Mouse (Mus musculus) forebrain, embryonic 16.5 days (tissue): ENCODE data around the gene Unc13b. TPM values are rescaled to one million over a fixed set of nuclear protein-coding genes. Genes with fewer than 3 reads are reported as not detected.
A peak's percentile ranks its signal among the peaks of the same experiment; 100 is the strongest.

ENCODE experiments used
- ATAC-seq: fragments of 200-750 bp; cut with Nextera tagmentation; 2 replicates; pipeline ENCODE4 v1.8.0; 2017; ENCODE audit warnings: mild to moderate bottlenecking, moderate library complexity
- H3K27ac ChIP-seq: fragments of 300-500 bp; sonication (generic); 2 replicates; pipeline ENCODE4 v1.5.1; 2014; ENCODE audit warnings: low read length, control low read depth
- H3K27me3 ChIP-seq: fragments of 300-500 bp; sonication (generic); replicated peaks from 2 replicates; pipeline ENCODE4 v1.6.1; 2014; ENCODE audit warnings: low read length; ENCODE audit not compliant: control insufficient read depth, insufficient read depth
- H3K36me3 ChIP-seq: fragments of 300-500 bp; sonication (generic); 2 replicates; pipeline ENCODE4 v1.6.1; 2014; ENCODE audit not compliant: control insufficient read depth, insufficient read depth
- H3K4me1 ChIP-seq: fragments of 300-500 bp; sonication (generic); replicated peaks from 2 replicates; pipeline ENCODE4 v1.6.1; 2014; ENCODE audit warnings: low read length; ENCODE audit not compliant: control insufficient read depth, insufficient read depth
- H3K4me2 ChIP-seq: fragments of 300-500 bp; sonication (generic); 2 replicates; pipeline ENCODE4 v1.6.1; 2014; ENCODE audit warnings: mild to moderate bottlenecking, low read length, control low read depth
- H3K4me3 ChIP-seq: fragments of 300-500 bp; sonication (generic); replicated peaks from 2 replicates; pipeline ENCODE4 v1.5.1; 2014; ENCODE audit warnings: mild to moderate bottlenecking, low read length, control low read depth
- H3K9ac ChIP-seq: fragments of 300-500 bp; sonication (generic); replicated peaks from 2 replicates; pipeline ENCODE4 v1.6.1; 2014; ENCODE audit warnings: low read depth, low read length, control low read depth
- H3K9me3 ChIP-seq: fragments of 300-500 bp; sonication (generic); 2 replicates; pipeline ENCODE4 v1.6.1; 2016; ENCODE audit warnings: low read length; ENCODE audit not compliant: control insufficient read depth
- WGBS: fragments of 180-500 bp; shearing (Covaris S2); extraction: QIAGEN DNeasy Blood & Tissue Kit; methylation state at CpG from one replicate; pipeline ENCODE4 v1.1.7; 2014; 5-methylcytosine and 5-hydroxymethylcytosine counted together
- polyA plus RNA-seq: library from polyadenylated mRNA; unstranded; fragments of >200 nt; fragmentation: Nextera tagmentation; extraction: Ambion mirVana; gene quantifications from 2 replicates; pipeline ENCODE4 v1.2.1, GENCODE M21; 2015

Unc13b gene
- polyA plus RNA-seq, 1 experiment from 2014 or later, result 21.6 TPM

DNA sequence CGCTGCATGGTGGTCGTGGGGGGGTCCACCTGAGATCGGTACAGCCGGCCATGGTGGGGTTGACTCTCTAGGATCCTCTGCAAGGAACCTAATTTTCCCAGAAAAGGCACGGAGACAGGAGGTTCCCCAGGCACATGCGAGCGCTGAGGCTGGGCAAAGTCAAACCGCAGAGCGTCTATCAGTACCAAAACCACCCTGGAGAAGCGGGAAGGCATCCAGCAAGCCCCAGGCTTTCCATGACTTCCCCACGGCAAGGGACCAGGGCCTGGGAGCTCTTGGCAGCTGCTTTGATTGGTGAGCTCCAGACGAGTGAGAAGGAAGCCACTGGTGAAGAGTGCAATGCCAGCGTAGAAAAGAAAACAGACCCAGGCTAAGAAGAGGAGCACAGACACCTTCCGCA lies 34.1 kb upstream of the Unc13b start:
- ATAC-seq, result no peak
- Histone ChIP-seq H3K36me3 (peaks cover 9% of the 10 kb centered on the region), H3K4me2 (peak overlapping the region; percentile 58), H3K4me1 (peaks cover 15% of the 10 kb centered on the region), H3K27me3 (no peaks in the 10 kb centered on the region), H3K9ac (peak overlapping the region; percentile 61; the same call in 1 of the 2 replicates), H3K4me3 (peak overlapping the region; percentile 66), H3K9me3 (no peaks in the 10 kb centered on the region), H3K27ac (no peak overlapping the region)
- WGBS, result 84% methylated on average over 14 of the region's 14 CpGs

GRCm38 (mm10) chr4:43025084-43025960 lies 33.4 kb upstream of the Unc13b start, which contains the start of gene Pigo:
Pigo (minus strand) TSS chr4:43025819.
- H3K36me3 ChIP-seq, result peaks cover 9% of the 10 kb centered on the region
- no peaks in the 10 kb centered on the region for H3K9me3 ChIP-seq
- H3K4me3 ChIP-seq, result peak within 1 kb of the TSS; percentile 66
- 8% methylated on average over 42 of the region's 42 CpGs for WGBS
- H3K4me1 ChIP-seq, result peaks cover 18% of the 10 kb centered on the region
- no peaks in the 10 kb centered on the region for H3K27me3 ChIP-seq
- H3K9ac ChIP-seq, result peak within 1 kb of the TSS; percentile 61
- ATAC-seq, result peak; percentile 95
- H3K4me2 ChIP-seq, result peak within 1 kb of the TSS; percentile 58
- H3K27ac ChIP-seq, result peak within 1 kb of the TSS; percentile 92

DNA sequence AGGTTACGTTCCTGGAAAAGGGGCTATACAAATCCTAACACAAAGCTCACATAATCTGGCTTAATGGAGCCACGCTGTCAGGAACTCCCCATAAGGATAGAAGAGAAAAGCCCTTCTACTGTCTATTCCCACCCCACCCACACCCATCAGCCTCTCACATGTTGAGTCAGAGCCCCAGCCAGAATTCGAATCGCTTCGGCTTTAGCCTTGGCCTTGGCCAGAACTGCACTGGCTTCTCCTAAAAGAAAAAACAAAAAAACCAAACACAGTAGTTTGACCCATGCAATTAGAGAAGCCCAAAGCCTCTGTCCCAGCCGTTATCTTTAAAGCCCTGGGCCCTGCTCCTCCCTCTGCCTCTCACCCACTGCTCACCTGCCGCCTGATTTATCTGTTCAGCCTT lies 29.6 kb upstream of the Unc13b start:
- H3K4me2 ChIP-seq, result no peak overlapping the region
- H3K27ac ChIP-seq, result no peak overlapping the region
- peaks cover 15% of the 10 kb centered on the region for H3K36me3 ChIP-seq
- WGBS, result 91% methylated on average over 7 of the region's 7 CpGs
- no peak overlapping the region for H3K9ac ChIP-seq
- no peaks in the 10 kb centered on the region for H3K9me3 ChIP-seq
- no peaks in the 10 kb centered on the region for H3K27me3 ChIP-seq
- peaks cover 25% of the 10 kb centered on the region for H3K4me1 ChIP-seq
- ATAC-seq, result no peak
- H3K4me3 ChIP-seq, result no peak overlapping the region

DNA sequence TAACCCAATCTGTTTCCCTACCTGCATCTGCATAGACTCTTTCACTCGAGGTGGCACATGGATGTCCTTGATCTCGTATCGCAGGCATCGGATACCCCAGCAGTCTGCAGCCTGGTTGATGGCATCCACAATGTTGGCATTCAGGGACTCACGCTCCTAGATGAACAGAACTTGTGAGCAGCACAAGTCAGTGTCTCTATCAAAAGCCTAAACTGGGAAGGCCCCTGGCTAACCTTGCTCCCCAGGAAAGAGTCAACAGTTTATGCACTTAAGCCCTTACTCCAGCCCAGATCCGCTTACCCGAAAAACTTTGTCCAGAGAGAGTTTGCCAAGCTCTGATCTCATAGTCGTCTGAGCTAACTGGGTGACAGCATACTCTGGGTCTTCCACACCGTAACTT lies 29.0 kb upstream of the Unc13b start:
- no peak overlapping the region for H3K27ac ChIP-seq
- H3K4me2 ChIP-seq, result no peak overlapping the region
- H3K36me3 ChIP-seq, result peaks cover 15% of the 10 kb centered on the region
- H3K27me3 ChIP-seq, result no peaks in the 10 kb centered on the region
- ATAC-seq, result no peak
- no peak overlapping the region for H3K4me3 ChIP-seq
- peaks cover 19% of the 10 kb centered on the region for H3K4me1 ChIP-seq
- no peaks in the 10 kb centered on the region for H3K9me3 ChIP-seq
- H3K9ac ChIP-seq, result no peak overlapping the region
- 91% methylated on average over 9 of the region's 9 CpGs for WGBS

- peaks cover 19% of the 10 kb centered on the region for H3K36me3 ChIP-seq
- H3K9me3 ChIP-seq, result no peaks in the 10 kb centered on the region
- peak overlapping the region; percentile 86 for H3K9ac ChIP-seq
- WGBS, result 79% methylated on average over 9 of the region's 9 CpGs
- no peak for ATAC-seq
- H3K4me2 ChIP-seq, result peak overlapping the region; percentile 75
- peak overlapping the region; percentile 72 for H3K4me3 ChIP-seq
- H3K27me3 ChIP-seq, result no peaks in the 10 kb centered on the region
- peaks cover 15% of the 10 kb centered on the region for H3K4me1 ChIP-seq
- H3K27ac ChIP-seq, result no peak overlapping the region; the same call in 1 of the 2 replicates
Observed at GRCm38 (mm10) chr4:43030352-43030751, 28.4 kb upstream of the Unc13b start.

GRCm38 (mm10) chr4:43030780-43031230 lies 27.9 kb upstream of the Unc13b start:
- no peaks in the 10 kb centered on the region for H3K9me3 ChIP-seq
- peak overlapping the region; percentile 80 for H3K27ac ChIP-seq
- peak; percentile 56 for ATAC-seq
- peaks cover 15% of the 10 kb centered on the region for H3K4me1 ChIP-seq
- H3K4me2 ChIP-seq, result peak overlapping the region; percentile 75
- H3K4me3 ChIP-seq, result peak overlapping the region; percentile 72
- no peaks in the 10 kb centered on the region for H3K27me3 ChIP-seq
- 1% methylated on average over 28 of the region's 28 CpGs for WGBS
- peaks cover 22% of the 10 kb centered on the region for H3K36me3 ChIP-seq
- peak overlapping the region; percentile 86 for H3K9ac ChIP-seq

DNA sequence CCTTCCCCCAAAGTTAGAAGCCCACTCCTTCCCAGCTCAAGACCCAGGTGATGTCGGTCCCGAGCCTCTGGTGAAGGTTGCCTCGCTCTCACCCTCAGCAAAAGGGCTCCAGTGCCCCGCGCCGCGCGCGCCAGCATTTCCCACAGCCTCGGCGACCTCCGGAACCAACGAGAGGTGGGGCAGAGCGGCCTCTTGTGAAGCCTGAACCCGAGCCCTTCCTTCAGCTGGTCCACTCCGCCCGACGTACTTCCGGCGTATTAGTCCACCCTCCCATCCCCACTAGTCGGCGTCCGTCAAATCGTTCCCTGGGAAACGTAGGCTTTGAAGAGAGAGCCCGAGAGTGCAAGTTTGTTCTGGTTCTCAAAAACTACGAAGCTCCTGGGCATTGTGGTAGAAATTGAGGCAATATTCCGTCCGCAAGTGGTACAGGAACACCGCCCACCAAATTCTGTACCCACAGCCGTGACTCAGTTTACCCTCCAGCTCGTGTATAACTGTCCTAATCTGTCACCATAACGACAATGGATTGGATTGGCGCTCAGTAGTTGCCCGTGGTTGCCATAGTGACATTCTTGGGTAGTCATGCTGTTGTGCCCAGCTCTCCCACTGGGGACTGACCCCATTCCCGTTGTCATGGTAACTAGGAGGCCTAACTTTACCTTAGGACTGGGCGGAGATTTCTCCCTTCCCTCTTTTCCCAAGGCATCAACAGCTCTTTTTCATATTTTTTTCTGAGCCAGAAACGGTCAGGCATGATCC lies 27.3 kb upstream of the Unc13b start, which contains the start of gene Stoml2:
TSS of gene Stoml2 (minus strand) at position 474 of the 759 bp plus-strand sequence.
- H3K9ac ChIP-seq, result peak within 1 kb of the TSS; percentile 86
- ATAC-seq, result peak; percentile 97
- under 1% methylated on average over 38 of the region's 38 CpGs for WGBS
- peak within 1 kb of the TSS; percentile 80 for H3K27ac ChIP-seq
- H3K27me3 ChIP-seq, result no peaks in the 10 kb centered on the region
- H3K4me3 ChIP-seq, result peak within 1 kb of the TSS; percentile 72
- no peaks in the 10 kb centered on the region for H3K9me3 ChIP-seq
- H3K4me1 ChIP-seq, result peaks cover 15% of the 10 kb centered on the region
- peaks cover 27% of the 10 kb centered on the region for H3K36me3 ChIP-seq
- H3K4me2 ChIP-seq, result peak within 1 kb of the TSS; percentile 75

- H3K27me3 ChIP-seq, result no peaks in the 10 kb centered on the region
- H3K4me2 ChIP-seq, result no peak overlapping the region
- no peak for ATAC-seq
- no peak overlapping the region for H3K9ac ChIP-seq
- H3K27ac ChIP-seq, result no peak overlapping the region
- WGBS, result 93% methylated on average over 1 of the region's 1 CpGs
- peaks cover 17% of the 10 kb centered on the region for H3K4me1 ChIP-seq
- no peak overlapping the region for H3K4me3 ChIP-seq
- H3K9me3 ChIP-seq, result no peaks in the 10 kb centered on the region
- H3K36me3 ChIP-seq, result peaks cover 23% of the 10 kb centered on the region
Observed at GRCm38 (mm10) chr4:43032501-43032900, 26.3 kb upstream of the Unc13b start.

GRCm38 (mm10) chr4:43033481-43033880 lies 25.3 kb upstream of the Unc13b start:
- Histone ChIP-seq H3K27me3 (no peaks in the 10 kb centered on the region), H3K36me3 (peaks cover 23% of the 10 kb centered on the region), H3K4me3 (no peak overlapping the region), H3K27ac (no peak overlapping the region), H3K4me2 (no peak overlapping the region), H3K9me3 (no peaks in the 10 kb centered on the region), H3K4me1 (peaks cover 21% of the 10 kb centered on the region), H3K9ac (no peak overlapping the region)
- no peak for ATAC-seq
- WGBS, result 85% methylated on average over 14 of the region's 14 CpGs
